Mouse (Mus musculus) Muller cell, postnatal 12 days (primary cell): Measurements from ENCODE around the gene Ighmbp2.
A peak's percentile ranks its signal among the peaks of the same experiment; 100 is the strongest.

ENCODE experiments used
- DNase-seq: peaks from one replicate; pipeline ENCODE4 v3.0.0-alpha.2; 2015; ENCODE audit errors: inconsistent ontology term

The Ighmbp2 gene

DNA sequence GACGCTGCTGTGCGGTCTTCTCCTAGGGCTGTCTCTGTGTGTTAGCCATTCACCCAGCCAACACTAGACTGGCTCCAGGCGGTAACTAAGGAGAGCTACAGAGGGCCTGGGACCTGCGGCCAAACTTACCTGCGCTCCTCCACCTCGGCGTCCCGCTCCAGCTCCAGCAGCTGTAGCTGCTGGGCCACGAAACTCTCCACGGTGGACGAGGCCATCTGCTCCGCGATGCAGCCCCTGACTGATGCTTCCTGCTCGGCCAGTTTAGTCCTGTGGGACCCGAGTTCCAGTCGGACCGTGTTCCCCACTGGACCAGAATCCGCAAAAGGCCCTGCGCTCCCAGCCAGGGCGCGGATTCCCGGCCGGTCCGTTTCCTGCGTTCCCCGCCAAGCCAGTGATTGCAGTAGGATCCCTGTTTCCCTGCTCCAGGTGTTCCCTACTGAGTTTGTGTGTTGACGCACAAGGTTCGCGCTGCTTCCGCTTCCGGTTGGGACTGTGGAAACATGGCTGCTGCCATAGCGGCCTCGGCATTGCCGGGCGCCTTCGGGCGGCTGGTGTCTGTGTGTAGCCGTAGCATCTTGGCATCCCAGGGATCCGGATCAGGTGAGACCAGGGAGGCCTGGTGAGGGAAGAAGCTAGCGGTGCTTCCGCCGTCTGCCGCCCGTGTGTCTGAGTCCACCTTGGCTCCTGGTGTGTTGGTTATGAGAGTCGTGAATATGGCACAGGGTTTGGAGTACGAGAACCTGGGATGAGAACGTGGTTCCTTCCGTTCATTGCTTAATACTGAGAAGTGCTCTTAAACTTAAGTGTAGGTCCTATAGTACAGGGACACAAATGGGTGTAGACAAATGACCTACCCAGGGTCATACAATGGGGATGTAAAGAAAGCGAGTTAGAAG, at the start of gene Ighmbp2, which contains the start of gene Mrpl21:
Gene Ighmbp2, minus strand, starts transcription at position 446 of the 896 bp plus-strand sequence.
Gene Mrpl21, plus strand, starts transcription at position 330 of the 896 bp plus-strand sequence.
- peak; percentile 91 for DNase-seq

DNA sequence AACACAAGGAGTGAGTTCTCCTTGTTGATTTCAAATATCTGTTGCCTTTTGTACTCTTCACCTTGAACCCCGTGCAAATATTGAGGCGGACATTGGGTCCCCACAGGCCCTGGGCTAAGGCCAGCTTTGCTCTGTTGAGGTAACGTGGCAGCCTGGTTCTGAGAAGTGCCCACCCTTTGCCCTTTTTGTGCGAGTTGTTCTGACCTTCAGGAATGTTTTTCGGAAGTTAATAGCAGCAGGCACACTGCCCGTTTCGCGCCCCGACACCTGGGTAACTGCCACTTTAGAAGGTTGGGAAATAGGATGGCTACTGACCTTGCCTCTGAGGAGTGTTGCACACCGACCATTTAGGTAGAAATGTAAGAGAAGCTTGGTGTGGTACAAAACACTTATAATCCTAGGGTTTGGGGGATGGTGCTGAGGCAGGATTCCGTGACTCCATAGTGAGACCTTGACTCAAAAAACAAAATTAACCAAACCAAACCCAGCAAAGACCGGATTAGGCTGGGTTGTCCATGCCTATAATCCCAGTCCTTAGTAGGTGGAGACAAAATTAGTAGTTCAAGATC, 43.7 kb upstream of the Ighmbp2 start:
- no peak for DNase-seq

DNA sequence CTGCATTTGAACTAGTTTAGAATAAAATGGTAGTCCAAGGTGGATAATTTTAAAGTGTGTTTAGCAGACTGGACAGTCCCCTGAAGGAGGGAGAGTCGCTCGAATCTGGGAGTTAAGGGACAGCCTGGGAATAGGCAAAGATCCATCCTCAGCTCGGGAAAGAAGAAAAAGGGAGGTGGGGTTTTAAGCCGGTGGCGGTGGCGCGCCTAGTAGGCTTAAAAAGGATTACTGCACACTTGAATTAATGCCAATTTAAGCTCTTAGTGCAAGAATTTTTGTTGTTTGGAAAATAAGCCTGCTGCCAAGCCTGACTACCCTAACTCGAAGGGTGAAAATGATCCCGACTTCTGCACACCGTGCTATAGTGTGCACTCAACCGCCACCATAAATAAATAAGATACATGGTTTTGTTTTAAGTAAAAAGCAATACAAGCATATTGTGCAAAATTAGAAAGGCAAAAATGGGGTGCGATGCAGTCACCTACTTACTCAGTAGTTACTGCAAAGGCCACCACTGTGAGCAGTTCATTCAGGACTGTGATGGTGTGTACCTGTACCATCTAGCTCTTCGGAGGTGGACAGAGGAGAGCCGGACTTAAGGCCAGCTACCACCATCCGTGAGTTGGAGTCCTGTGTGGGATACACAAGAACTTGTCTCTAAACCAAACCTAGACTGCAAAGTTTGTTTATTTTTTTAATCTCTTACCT, 43.1 kb upstream of the Ighmbp2 start:
- no peak for DNase-seq

DNA sequence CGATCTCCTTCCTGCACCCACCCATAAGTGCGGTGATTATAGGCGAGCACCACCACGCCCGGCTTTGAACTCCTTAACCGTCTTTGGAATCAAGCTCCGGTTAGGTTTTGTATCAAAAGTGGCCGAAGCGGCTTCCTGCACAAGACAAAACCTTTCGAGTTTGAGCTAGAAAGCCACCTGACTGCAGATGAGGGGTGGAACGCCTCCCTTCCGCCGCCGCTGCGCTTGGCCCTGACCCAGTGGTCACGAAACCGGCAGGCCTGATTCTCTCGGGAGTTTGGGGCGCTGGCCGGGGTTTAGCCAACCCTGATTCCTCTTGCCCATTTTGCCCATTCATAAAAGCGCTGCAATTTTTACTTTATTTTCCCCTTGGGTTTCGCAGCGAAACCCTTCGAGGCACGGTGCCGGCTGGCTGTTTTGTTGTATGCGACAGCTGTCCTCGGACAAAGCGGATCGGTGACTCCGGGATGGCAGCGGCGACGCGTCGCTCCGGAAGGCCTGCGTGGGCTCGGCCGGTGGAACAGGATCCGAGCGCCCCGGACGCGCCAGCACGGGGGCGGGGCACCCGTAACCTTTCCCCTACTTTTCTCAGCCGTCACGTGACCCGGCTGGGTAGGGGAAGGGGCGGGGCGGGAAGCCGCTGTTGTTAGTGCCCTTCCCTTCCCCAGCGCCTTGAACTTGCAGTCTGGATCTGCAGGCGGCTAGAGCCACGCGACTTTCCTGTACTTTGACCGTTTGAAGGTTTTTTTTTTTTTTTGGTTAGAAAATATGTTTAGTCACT, 42.3 kb upstream of the Ighmbp2 start:
- peak; percentile 97 for DNase-seq

DNA sequence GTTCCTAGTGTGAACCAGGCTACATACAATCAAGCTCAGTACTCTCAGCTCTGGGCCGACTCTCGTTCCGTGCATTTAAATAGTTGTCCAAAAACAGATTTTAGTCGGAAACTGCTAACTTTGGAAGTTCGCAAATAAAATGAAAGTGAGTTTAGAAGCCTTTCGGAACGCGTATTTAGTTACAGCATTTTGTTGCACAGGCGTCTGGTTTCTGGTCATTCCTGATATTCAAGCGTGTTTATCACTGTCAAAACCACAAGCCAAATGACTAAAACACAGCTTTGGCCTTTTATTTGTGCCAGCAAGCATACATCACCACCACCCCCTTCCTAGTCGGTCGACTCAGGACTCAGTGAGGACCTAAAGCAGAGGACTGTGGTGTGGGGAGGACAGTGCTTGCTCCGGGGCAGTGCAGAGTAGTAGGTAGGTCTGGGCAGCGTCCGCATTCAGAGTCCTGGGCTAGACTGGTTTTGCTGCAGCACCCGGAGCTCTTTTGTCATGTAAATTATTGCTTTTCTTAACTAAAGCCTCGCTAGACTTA, 41.5 kb upstream of the Ighmbp2 start:
- DNase-seq = peak; percentile 62

DNA sequence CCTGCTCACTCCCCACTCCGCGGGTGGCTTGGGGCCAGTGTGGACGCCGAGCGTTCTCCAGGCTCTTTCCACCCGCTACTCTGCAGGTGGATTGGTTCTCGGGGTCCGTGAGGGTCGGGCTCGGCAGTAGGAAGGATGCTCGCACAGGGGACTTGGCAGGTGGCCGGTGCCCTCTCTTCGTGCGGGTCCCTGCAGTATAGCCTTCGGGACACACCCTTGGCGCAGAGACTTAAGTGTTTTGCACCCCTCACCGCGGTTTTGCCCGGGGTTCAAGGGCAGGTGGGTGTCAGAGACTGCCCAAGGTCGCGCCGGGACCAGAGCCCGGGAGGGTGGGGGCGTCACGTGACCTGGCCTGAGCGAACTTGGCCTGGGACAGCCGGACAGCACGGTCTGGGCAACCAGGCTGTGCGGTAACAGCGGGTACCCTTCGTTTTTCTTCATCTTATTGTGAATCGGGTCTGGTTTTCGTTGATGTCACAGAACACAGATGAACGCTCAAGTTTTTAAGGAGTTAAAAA, 41.0 kb upstream of the Ighmbp2 start:
- peak; percentile 68 for DNase-seq

DNA sequence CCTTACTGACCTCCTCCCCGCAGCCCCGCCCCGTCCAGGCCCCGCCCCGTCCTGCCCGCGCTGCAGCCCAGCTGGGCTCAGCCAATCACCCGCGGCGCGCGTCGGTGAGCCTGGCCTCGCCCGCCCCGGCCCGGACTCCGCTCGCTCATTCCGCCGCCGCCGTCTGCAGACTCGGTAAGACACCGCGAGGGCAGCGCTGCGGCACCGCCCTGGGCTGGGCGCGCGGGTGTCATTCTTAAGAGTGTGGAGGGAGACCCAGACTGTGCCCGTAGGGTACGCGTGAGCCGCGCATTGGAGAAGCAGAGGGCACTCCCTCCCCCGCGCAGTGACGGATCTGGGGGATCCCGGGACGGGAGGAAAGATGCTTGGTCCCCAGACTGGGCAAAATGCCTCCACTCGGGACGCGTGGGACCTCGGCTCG, 40.4 kb upstream of the Ighmbp2 start:
- peak; percentile 92 for DNase-seq

DNA sequence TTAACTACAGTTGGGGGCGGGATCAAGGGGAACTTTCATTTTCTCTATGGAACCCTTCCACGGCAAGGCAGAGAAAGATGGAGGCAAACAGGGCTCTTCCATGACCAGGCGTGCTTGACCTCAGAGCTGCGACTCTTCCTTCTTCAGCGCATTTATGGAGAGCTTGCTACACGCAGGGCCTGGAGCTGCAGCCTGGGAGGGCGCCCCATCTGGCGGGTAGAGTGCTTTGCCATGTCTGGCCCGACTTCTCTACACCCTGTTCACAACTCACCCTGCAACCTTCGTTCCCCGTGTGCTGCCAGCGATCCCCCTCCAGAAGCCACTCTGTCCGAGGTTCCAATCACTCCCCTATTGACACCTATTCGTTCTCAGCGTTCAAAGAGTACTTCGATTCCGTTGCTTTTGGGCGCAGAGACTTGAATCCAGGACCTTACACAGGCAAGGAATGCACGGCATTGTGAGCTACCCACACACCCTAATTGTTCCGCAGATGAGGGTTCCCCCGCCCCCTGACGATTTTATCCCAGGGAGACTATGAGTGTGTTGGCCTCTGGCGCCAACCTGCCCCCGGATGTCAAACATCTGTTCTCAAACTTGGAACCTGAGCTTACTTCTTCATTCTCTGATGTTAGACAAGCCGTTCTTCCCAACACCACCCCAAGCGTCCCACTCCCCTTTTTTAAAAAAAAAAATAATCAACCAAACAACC, 39.6 kb upstream of the Ighmbp2 start, which contains the start of gene Cpt1a:
Gene Cpt1a, plus strand, starts transcription at position 74 of the 709 bp plus-strand sequence.
- DNase-seq = peak; percentile 87

DNA sequence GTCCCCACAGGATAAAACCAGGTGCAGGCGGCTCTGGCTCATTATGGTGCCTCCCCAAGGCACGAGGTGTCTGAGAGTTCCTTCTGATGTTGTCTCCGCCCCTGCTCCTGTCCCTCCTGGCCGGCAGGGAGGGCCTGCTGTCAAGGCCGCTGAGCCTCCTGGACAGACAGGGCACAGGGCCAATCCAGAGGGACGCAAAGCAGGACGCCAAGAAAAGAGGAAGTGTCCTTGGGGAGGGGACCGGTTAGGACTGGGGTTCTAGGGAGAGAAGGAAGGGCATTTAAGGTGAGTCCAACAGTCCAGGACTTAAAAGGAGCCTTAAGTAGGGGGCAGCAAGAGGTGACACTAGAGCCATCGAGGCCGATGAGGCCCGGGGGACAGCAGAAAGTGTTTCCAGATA, 38.8 kb upstream of the Ighmbp2 start:
- peak; percentile 44 for DNase-seq

DNA sequence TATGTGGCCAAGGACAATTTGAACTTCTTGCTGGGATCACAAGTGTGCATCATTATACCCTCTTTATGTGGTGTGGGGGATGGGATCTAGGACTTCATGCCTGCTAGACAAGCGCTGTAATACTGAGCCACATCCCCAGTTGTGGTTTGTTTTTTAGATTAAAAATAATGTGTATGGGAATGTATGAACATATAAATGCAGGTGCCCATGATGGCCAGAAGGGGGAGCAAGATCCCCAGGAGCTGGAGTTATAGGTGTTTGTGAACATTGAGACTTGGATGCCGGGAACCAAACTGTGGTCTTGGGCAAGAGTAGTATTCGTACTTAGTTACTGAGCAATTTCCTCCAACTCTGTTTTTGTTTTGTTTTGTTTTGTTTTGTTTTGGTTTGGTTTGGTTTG, 38.0 kb upstream of the Ighmbp2 start:
- DNase-seq = no peak

DNA sequence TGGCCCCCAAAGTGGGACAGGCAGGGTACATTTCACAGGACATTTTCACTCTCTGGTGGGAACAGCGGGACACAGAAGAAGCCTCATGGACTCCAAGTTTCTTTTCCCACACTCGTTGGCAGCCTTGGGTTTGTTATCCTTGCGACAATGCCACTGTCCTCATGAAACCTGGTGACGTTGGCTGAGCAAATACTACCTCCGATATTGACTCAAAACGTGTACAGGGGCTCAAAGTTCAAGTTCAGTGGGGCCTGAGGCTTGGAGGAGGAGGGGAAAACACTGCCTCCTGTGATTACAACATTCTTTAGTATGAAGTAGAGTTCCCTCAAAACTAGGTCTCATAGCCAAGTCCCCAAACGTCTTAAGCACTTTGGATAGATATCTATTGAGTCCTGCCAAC, 37.3 kb upstream of the Ighmbp2 start:
- DNase-seq = no peak

DNA sequence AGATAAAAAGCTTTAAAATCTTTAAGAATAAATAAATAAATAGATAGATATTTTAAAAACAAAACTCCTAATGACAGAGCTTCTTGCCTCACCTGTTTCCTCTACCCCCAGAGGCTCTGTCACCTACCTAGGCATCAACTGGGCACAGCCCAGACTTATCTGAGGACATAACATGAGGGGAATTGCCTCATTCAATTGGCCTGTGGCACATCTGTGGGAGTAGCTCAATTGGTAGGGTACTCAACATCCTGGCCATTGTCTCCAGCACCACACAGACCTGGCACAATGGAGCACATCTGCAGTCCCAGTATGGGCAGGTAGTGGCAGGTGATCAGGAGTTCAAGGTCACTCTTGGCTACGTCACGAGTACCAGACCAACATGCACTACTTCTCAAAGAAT, 36.5 kb upstream of the Ighmbp2 start:
- no peak for DNase-seq

DNA sequence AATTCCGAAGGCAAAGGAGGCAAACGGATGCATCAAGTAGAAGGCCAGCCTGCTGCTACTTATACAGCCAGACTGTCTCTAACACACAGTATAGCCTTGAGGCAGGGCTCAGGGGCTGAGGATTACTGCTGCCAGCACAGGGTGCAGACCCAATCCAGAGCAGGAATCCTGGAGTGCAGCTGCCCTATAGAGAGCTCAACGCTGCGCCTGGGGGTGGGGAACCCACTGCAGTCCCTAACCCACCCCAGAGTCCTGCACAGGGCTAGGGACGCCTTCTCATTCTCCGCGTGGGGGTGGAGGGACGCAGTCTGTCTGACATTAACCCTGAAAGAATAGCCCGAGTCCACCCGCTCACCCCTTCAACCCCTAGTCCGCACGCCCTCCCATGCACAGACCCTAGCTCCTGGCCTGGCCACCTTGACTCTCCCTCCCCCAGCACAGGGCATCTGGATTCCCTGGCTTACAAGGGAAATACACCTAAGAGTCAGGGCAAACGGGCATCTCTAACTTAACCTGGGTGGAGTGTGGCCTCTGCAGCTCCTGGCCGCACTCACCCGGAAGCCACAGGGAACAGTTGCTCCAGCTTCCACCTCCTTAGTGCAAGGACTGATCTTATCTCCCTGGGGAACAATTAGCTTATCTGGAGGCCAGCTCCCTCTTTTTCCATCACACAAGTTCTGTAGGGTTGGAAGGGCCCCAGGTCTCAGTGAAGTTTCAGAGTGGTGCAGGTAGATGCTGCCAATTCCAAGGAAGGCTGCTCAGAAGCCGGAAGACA, 24.5 kb upstream of the Ighmbp2 start:
- DNase-seq = no peak

DNA sequence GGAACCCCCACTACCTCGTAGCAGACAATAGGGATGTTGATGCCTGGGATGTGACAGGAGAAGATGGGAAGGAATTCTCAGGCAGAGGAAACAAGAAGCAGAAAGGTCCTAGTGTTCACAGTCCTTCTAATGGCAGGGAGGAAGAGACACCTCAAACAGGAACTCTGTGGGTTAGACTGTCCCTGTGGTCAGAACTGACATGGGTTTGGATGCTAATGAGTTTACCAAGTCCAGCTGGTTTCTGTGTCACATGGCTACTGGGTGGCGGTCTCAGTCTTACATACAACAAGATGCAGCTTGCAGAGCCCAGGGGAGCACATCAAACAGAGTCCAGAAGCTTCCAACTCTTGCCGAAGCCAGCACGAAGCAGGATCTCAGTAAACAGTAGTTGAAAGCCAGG, 21.2 kb upstream of the Ighmbp2 start:
- no peak for DNase-seq

DNA sequence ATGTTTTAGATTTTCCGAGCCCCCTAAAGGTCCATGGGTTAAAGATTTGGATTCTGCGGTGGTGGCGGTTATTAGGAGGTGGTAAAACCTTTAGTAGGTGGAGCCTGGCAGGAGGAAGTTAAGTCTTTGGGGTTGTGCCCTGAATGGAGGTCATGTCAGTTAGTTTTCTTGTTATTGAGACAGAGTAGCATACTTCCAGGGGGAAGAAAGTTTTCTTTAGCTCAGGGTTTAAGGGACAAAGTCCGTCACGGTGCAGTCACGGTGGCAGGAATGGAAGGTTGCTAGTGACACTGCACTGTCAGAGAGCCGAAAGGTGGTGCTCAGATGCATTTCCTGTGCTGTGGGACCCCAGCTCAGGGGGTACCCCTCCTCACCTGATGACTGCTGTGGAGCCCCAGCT, 15.0 kb upstream of the Ighmbp2 start:
- no peak for DNase-seq

DNA sequence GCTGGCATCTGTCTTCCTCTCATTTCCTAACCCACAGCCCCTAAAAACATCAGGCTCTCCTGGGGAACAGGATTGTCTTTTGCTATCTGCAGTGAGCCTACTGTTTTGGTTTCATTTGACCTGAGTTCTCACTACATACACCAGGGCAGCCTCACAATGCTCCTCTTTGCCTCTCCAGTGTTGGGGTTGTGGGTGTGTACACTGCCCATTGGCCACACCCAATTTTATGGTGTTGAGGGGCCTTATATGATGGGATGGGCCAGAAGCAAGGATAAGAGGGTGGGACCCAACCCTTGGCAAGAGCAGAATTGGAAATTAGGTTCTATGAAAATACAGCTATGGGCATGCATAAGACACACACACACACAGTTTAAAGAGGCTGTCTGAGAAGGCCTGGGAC, 14.2 kb upstream of the Ighmbp2 start:
- DNase-seq = no peak

DNA sequence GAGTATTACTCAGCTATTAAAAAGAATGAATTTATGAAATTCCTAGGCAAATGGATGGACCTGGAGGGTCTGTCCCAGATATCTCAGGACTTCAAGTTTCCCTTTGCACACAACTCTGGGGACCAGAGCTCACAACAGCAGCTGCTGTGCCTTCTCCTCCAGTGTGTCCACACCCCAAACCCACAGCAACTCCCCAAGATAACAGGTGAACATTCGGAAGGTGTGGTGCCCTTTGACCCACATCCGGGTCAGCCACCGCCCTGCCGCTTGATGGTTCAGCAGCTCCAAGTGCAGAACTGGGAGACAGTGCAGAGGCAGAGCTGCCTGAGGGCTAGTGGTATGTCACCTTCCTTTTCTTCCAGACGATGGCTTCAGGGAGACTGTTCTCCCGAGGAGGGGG, 12.4 kb upstream of the Ighmbp2 start:
- no peak for DNase-seq

DNA sequence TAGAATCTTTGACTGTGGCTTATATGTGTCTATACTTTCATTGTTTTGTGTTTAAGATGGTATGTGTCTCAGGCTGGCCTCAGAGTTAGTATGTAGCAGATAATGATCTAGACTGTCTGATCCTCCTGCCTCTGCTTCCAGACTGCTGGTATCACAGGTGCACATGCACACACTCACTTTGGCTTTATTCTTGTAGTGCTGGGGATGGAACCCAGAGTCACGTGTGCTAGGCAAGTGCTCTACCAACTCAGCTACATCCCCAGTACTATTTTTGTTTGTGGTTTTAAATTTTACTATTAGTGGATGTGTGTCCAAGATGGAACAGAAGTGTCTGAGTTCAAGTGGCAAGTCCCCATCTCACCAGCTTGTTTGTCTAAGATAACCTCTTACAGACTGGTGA, 10.2 kb upstream of the Ighmbp2 start:
- no peak for DNase-seq

DNA sequence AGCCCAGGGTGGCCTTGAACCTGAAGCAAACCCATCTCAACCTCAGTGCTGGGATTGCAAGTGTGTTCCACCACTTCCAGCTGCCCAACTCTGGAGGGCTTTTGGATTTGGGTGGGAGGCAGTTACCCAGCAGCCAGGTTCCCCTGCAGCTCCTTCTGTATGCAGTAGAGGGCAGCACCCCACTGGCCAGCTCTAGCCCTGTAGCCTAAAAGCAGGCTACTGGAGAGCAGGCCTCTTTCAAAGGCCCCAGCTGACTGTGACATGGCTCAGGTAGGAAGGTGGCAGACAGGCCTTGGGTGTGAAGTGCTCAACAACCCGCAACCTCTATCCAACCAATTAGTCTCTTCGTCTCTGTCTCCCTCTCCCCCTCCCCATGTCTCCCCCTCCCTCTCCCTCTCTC, 9.2 kb upstream of the Ighmbp2 start:
- peak; percentile 12 for DNase-seq

DNA sequence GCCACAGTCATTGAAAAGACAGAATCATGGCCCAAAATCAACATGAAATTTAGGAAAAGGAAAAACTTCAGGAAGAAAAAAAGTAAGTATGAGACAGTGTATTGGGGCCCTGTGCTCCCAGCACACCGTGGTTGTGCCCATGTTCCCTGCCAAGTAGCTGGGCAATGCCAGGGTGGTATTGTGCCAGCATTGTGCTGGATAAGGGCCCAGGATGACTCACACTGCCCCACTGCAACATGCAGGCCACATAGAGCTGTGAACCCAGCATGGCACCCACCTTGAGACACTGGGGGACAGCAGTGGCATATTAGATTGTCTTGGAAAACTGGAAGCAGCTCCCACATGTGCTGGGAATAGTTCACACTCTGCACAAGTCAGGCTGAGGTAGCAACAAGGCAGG, 6.2 kb upstream of the Ighmbp2 start:
- DNase-seq = no peak
